Mouse (Mus musculus) neutrophil, adult 5-6 weeks (primary cell): ENCODE measurements around the gene Sae1. TPM values are rescaled to one million over a fixed set of nuclear protein-coding genes. Genes with fewer than 3 reads are reported as not detected.

Source experiments
- ATAC-seq: fragments of 151-379, 151-347 bp; 2 replicates; pipeline ENCODE4 v1.8.0; 2017; ENCODE audit warnings: mild to moderate bottlenecking, moderate TSS enrichment; ENCODE audit not compliant: insufficient number of reproducible peaks, poor library complexity, low FRiP score, severe bottlenecking; ENCODE audit errors: extremely low read depth
- total RNA-seq: library from RNA; stranded (forward); fragments of 200-1000 nt; gene quantifications from 2 replicates; pipeline ENCODE4 v1.2.3, GENCODE M21; 2017

Gene Sae1
- total RNA-seq, 1 experiment from 2014 or later: 123 TPM

- ATAC-seq: no peak
Observed at GRCm38 (mm10) chr7:16366669-16367068, 20.9 kb downstream of the Sae1 start.

- ATAC-seq: no peak
Observed at GRCm38 (mm10) chr7:16366133-16366646, 21.4 kb downstream of the Sae1 start.

GRCm38 (mm10) chr7:16364901-16365500, 22.6 kb downstream of the Sae1 start:
- no peak for ATAC-seq

GRCm38 (mm10) chr7:16364319-16364718, 23.3 kb downstream of the Sae1 start:
- ATAC-seq: peak; percentile 51; the same call in 1 of the 2 replicates

GRCm38 (mm10) chr7:16357602-16358001, 30.0 kb downstream of the Sae1 start:
- no peak for ATAC-seq

- ATAC-seq: no peak
Observed at GRCm38 (mm10) chr7:16355854-16356594, 31.6 kb downstream of the Sae1 start.

GRCm38 (mm10) chr7:16349999-16350398, 37.6 kb downstream of the Sae1 start:
- ATAC-seq: no peak

GRCm38 (mm10) chr7:16345297-16345696, 42.3 kb downstream of the Sae1 start:
- ATAC-seq: no peak

GRCm38 (mm10) chr7:16344598-16344997, 43.0 kb downstream of the Sae1 start:
- no peak for ATAC-seq

- no peak for ATAC-seq
Observed at GRCm38 (mm10) chr7:16337733-16338132, 49.9 kb downstream of the Sae1 start.

- no peak for ATAC-seq
Observed at GRCm38 (mm10) chr7:16329146-16329545, 58.5 kb downstream of the Sae1 start.

GRCm38 (mm10) chr7:16326607-16326971, 61.0 kb downstream of the Sae1 start:
- ATAC-seq: no peak

GRCm38 (mm10) chr7:16325920-16326606, 61.5 kb downstream of the Sae1 start:
- peak; percentile 93 for ATAC-seq

GRCm38 (mm10) chr7:16324661-16325060, 62.9 kb downstream of the Sae1 start:
- ATAC-seq: no peak

GRCm38 (mm10) chr7:16320479-16320878, 67.1 kb downstream of the Sae1 start:
- no peak for ATAC-seq

- no peak for ATAC-seq
Observed at GRCm38 (mm10) chr7:16319216-16319615, 68.4 kb downstream of the Sae1 start.

GRCm38 (mm10) chr7:16317094-16317493, 70.5 kb downstream of the Sae1 start:
- no peak for ATAC-seq

- ATAC-seq: no peak
Observed at GRCm38 (mm10) chr7:16315222-16315759, 72.3 kb downstream of the Sae1 start.

GRCm38 (mm10) chr7:16314221-16314775, 73.3 kb downstream of the Sae1 start:
- no peak for ATAC-seq
